Mouse (Mus musculus): ENCODE data around the gene Plekhb2. TPM values are rescaled to one million over a fixed set of nuclear protein-coding genes. Genes with fewer than 3 reads are reported as not detected.

Gene Plekhb2
- 100 to 1,000 TPM; 110 to 128 TPM for total RNA-seq (2021)
- long read RNA-seq, experiment 1, transcript Plekhb2-201 (8 exons, 3,279 nt), result major isoform, 84 of 98 reads
- long read RNA-seq, experiment 1, partial matches to known transcripts, result 10 of 98 reads
- long read RNA-seq, experiment 1, other reads (novel, unspliced or antisense), result 4 of 98 reads
- long read RNA-seq, experiment 2, transcript Plekhb2-201 (8 exons, 3,279 nt), result major isoform, 198 of 225 reads
- long read RNA-seq, experiment 2, partial matches to known transcripts, result 5 of 225 reads
- long read RNA-seq, experiment 2, other reads (novel, unspliced or antisense), result 22 of 225 reads

DNA sequence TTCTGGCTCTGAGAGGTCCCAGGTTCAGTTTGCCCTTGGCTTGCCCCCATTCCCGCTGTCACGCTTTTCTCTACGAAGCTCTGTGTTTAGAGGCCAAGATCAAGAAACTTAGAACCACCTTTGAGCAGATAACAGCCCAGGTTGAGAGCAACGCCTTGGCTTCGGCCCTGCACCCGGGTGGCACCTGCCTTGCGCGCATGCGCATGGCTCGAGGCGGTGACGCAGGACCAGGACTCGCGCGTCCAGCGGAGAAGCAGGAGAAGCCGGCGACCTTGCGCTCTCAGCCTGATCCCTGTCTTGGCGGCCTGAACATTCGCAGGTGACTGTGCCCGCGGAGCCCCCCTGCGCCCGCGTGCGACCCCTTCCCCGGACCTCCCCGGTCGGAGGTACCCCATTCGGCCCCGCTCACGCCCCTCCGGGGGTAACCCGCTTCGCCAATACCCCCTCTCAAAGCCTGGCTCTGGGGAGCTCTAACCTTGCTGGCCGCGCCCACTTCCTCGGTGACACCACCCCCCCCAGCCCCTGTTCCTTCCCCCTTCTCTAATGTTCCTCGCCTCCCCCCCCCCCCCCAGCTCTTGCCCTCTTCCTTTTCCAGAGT, at the start of gene Plekhb2:
Plekhb2 (plus strand) TSS at position 232 of the 598 bp plus-strand sequence.
- DNase-seq (ENCODE audit: low spot score in 2 of 2), result peak; percentile 75 to 80

DNA sequence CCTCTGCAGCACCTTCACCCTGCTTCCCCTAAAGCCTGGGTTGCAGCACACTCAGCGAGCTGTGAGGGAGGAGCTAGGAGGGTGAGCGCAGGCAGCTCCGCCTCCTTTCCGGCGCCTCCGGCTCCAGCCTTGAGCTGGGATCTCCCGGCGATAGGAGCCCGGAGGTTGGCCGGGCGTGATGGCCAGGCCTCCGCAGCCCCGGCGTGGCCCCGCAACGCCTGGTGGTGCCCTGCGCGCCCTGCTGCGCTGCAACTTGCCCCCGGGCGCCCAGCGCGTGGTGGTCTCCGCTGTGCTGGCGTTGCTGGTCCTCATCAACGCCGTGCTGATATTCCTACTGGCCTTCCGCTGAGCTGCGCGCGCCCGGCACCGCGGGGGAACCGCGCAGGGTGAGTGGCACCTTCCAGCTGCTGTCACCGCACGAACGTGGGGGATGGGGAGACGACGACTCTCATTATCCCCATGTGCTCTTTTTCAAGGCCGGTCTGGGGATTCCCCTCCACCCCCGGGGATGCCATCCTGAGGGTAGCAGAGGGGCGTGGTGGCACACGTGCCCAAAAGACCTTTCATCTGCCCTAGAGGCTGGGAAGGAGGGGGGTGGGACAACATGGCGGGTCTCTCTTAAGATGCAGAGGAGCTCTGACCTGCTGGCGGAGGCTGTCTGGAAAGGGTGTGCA, 48.0 kb upstream of the Plekhb2 start:
- DNase-seq (ENCODE audit: low spot score in 2 of 2), result peak; percentile 46 to 53

DNA sequence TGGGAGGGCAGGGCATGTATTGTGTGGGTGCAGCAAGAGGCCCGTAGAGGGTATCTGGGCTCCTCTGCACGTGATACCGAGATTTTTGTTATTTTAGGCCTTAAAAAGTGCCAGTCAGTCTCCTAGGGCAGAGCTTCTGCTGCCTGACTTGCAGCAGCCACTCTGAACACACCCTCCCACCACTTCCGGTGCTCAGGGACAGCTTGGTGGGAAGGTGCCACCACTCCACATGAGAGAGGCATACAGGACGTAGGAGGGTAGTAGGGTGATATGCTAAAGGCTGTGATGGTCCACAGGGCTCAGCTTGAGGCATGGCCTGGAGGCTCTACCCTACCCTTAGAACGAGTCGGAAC, 47.5 kb upstream of the Plekhb2 start:
- no peak for DNase-seq (ENCODE audit: low spot score in 2 of 2)

DNA sequence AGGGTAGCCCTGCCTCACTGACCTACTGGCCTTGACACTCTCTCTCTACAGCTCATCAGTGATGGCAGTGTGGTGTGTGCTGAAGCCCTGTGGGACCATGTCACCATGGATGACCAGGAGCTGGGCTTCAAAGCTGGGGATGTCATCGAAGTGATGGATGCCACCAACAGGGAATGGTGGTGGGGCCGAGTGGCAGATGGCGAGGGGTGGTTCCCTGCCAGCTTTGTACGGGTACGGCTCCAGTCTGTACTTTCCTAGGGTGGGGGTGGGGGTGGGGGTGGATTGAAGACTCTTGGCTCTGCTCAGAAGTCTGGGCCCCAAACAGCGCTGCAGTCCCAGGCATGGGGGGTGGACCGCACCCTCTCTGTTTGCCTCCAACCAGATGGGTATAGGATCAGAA, 44.9 kb upstream of the Plekhb2 start:
- no peak for DNase-seq (ENCODE audit: low spot score in 2 of 2)

DNA sequence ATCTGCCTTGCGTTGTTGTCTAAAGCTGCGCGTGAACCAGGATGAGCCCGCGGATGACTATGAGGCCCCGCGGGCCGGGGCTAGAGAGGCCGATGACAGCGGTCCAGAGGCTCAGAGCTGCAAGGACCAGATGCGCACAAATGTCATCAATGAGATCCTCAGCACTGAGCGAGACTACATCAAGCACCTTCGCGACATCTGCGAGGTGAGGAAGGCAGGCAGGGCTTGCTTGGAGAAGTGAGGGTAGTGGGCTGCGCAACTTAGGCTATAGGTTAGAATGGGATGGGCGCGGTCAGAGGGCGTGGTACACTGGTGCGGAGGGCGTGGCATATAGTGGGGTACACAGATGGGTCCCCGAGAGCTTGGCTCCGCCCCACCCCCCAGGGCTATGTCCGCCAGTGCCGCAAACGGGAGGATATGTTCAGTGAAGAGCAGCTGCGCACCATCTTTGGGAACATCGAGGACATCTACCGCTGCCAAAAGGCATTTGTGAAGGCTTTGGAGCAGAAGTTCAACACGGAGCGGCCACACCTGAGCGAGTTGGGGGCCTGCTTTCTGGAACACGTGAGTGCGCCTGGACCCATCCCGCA, 43.8 kb upstream of the Plekhb2 start:
- no peak for DNase-seq (ENCODE audit: low spot score in 2 of 2)

DNA sequence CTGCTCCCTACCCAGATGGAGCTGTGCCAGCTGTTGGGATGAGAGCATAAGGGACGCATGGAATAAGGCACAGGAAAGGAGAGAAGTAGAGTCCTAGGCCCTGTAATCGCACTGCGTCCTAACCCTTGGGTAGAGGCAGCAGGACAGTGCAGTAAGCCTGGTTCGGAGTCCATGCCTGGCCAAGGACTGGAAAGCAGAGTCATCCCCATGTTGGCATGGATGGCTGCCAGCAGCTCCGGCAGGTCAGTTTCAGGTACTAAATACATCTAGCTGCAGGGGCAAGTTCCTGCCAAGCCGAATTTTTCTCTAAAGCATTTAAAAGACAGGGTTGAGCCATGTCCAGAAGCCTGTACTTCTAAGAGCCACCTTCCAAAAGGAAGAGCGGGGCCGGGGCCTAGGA, 41.3 kb upstream of the Plekhb2 start:
- no peak for DNase-seq (ENCODE audit: low spot score in 2 of 2)

DNA sequence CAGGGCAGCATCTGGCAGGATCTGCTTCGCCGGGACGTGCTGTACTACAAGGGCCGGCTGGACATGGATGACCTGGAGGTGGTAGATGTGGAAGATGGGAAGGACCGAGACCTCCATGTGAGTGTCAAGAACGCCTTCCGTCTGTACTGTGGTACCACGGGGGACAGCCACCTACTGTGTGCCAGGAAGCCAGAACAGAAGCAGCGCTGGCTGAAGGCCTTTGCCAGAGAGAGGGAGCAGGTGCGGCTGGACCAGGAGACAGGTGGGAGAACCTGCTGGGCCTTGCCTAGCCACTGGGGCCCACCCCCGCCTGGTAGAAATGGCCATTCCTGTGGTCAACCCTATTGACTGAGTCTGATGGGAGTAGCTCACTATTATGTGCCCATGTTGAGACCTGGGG, 39.5 kb upstream of the Plekhb2 start:
- DNase-seq (ENCODE audit: low spot score in 2 of 2), result no peak

DNA sequence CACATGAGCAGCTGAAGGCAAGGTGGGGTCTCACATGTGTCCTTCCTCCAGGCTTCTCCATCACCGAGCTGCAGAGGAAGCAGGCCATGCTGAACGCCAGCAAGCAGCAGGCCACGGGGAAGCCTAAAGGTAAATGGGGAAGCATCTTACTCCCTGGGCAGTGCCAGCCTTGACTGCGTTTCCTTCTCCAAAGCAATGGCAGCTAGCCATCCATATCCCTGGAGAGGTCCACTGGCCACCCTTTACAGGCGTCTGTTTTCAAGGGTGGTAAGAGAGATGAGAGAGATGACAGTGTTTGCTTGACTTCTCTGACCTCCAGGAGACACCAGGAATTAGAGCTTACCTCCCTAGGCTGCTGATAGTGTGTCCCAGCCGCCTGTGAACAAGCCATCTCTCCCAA, 38.7 kb upstream of the Plekhb2 start:
- DNase-seq (ENCODE audit: low spot score in 2 of 2), result no peak

DNA sequence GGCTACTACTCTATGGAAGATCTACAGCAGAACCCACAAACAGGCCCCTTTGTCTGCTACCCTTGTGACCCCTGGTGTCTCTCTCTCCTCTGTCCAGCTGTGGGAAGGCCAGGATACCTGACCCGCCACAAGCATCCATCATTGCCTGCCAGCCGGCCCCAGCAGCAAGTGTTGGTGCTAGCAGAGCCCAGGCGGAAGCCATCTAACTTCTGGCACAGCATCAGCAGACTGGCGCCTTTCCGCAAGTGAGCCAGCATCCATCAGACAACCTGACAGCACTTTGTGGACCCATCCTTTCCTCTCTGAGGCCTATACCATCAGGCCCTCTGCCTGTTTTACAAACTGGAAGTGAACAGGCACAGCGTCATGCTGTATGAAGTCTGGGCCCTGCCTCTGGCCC, 38.2 kb upstream of the Plekhb2 start:
- no peak for DNase-seq (ENCODE audit: low spot score in 2 of 2)

DNA sequence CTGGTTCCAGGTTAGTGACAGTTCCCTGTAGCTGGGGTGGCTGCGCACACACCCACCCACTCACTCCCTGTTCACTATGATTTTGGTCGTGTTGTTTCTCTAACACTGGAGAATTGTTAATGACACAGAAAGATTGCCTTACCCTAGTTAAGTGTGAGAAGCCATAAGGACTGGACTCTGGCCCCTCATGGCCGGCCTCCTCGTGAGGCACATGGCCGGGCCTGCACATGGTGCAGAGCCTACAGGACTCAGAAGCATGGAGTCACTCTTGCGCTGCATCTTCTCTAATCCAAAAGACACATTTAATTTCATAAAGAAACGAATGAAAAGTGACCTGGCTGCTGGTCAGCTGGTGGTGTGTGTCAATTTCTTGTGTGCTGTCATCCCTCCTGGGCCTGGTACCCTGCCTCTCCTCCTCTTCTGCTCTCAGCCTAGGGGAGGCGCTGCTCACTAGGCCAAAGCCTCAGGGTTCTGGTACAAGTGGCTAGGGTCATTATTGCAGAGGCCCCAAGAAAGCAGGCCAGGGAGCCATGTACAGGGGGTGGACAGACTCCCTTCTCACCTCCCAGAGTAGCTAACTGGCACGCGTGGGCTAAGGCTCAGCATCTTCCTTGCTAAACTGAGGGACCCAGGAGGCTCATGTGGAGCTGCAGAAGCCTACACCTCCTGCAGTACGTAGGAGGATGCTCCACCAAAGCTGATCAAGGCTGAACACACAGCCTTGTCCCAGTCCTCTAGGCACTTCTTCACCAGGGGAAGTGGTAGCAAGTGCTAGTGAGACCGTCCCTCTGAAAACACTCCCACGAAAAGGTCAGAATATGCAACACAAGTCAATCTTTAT, 37.1 kb upstream of the Plekhb2 start:
- DNase-seq (ENCODE audit: low spot score in 2 of 2), result no peak

DNA sequence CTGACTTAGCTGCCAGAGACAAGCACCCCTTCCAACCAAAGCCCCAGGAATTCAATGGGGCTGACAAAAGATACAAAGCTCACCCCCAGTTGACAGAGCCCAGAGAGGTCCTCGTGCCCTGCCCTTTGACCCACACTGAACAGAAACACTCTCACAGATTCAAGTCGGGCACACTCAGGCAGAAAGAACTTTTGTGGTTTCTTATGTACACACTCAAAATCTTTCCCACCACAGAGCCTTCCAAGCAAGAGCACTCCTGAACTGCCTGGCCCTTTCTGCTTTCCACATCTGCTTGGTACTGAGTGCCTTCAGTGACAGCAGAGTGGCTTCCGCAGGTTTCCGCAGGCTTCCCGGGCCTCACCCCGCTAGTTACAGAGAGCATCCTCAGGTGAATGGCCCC, 33.9 kb upstream of the Plekhb2 start:
- no peak for DNase-seq (ENCODE audit: low spot score in 2 of 2)

DNA sequence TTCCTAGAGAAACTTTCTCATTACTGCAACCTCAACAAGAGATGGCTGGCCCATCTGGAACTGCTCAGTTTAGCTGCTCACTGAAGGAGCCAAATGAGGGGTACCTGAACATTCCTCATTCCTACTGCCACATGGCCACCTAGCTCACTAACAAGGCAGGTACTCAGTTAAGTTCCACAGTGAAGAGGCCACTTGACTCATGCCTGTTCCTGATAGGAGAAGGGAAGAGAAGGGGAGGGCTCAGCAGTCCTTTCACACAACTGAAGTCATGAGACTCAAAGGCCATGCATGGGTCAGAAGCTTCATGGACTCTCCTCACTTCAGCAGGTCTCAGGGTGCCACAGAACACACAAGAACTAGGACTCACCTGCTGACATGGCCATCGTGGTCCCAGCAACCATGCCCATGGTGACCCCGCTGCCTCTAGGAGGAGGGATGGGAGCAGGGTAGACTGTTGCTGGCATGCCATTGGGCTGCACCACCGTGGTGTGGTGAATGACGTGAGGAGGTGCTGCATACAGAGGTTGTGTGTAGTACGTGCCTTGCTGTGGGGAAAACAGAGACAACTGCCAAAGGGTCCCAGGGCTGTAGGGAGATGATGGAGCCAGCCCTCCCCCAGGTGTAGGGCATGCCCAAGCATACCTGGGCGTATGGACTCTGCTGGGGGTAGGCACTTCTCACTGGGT, 30.4 kb upstream of the Plekhb2 start:
- no peak for DNase-seq (ENCODE audit: low spot score in 2 of 2)

DNA sequence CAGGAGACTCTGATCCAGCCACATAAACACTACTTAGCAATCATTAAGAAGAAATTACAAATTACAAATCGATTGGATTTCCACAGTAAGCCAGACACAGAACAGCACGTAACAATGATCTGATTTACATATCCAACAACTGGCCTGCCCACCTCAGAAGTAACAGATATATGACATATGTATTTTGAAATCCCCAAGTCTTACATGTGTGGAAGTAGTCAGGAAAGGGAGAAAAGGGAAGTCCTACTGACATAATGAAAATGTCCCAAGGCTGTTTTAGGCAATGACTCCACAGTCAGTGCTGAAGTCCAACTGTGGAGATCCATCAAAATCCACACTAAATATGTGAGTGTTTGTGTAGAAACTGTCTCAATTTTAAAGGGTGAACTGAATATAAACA, 28.4 kb upstream of the Plekhb2 start:
- no peak for DNase-seq (ENCODE audit: low spot score in 2 of 2)

DNA sequence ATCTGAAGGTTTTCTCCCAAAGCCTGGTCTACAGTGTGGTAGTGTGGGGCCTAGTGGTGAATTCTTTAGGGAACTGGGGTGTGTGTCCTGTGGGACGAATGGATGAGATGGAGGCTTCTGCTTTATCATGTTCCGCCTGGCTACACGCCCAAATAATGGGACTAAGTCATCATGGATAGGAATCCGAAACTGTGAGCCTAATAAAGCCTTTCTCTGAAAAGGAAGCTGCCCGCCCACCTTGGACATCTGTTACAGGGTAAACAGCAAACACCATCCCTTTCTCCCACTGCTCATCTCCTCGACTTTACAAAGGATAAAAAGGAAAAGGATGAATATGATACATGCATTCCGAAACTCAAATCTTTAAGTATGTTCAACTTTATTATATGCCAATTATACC, 27.8 kb upstream of the Plekhb2 start:
- no peak for DNase-seq (ENCODE audit: low spot score in 2 of 2)

DNA sequence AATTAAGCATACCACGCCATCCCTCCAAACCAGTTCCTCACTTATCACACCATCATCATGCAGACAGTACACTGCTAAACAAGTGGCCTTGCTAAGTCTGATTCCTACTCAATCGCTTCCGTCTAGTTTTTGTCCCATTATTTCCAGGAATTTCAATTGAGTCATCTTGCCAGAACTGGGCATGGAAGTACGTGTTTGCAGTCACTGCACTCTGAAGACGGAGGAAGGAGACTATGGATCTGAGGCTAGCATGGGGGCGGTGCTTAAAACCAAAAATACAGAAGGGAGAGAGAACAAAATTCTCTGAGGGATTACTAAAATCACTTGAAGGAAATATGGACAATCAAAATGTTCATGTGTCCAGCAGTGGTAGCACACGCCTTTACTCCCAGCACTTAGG, 27.0 kb upstream of the Plekhb2 start:
- DNase-seq (ENCODE audit: low spot score in 2 of 2), result no peak

DNA sequence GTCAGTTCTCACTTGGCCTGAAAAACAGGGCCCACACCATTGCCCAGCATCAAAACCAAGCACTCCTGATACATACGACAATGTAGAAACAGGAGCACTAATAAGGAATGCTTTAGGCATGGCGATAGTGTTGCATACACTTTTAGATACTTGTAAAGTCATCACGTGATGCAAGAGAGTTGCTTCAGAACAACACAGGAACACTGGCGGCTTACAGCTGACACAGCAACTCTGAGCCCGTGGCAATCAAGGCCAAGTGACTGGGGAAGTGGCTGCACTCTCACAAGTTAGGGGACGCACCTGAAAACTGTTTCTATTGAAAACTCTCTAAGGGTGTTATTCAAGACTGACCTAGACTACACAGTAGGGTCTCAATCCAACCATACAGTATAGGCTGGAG, 26.4 kb upstream of the Plekhb2 start:
- DNase-seq (ENCODE audit: low spot score in 2 of 2), result no peak

DNA sequence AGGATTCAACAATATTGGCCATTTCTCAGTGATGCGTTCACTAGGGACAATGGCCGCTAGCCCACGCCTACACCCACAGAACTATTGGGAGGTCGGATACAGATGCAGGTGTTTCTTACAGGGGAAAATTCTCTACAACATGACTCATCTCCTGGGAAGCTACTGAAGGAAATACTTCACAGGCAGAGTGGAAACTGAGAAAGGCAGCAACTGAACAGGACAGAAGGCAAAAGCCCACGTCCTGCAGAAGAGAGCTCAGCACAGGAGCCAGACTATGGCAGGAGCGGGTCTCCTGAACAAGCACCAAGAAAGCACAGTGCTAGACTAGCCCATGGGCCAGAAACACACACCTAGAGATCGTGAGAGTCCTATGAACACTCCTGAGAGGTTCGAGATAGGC, 25.6 kb upstream of the Plekhb2 start:
- DNase-seq (ENCODE audit: low spot score in 2 of 2), result no peak

DNA sequence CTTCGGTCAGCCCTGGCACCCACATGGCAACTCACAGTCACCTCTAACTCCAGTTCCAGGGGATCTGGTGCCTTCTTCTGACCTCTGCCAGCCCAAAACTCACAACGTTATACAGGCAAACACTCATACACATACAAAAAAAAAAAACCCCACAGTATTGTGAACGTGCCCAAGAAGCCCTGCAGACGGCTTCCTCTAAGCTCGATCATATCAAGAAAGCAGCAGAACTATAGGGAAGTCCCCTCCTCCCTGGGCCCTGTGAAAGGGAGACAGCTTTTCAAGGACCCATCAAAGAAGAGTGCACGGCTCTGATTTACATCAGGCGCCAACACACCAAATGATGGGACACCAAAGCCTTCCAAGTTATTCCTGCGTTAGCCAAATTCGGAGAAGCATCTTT, 23.9 kb upstream of the Plekhb2 start:
- no peak for DNase-seq (ENCODE audit: low spot score in 2 of 2)

DNA sequence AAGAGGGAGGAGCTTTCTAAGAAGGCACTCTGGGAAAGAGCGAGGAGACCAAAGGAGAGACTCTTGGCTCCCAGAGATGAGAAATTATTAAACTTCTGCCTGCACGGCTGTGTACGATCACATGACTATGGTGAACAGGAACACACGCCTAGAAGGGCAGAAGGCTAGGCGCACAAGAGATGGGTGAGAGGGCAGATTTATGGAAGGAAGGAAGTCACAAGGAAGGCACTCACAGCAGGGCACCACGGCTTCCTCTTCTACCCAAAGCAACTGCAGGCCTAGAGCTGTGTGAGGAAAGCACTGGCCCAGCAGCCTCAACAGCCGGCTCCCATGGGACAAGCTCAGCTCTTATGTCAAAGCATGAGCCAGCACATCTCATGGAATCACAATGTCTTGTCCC, 21.9 kb upstream of the Plekhb2 start:
- DNase-seq (ENCODE audit: low spot score in 2 of 2), result no peak

DNA sequence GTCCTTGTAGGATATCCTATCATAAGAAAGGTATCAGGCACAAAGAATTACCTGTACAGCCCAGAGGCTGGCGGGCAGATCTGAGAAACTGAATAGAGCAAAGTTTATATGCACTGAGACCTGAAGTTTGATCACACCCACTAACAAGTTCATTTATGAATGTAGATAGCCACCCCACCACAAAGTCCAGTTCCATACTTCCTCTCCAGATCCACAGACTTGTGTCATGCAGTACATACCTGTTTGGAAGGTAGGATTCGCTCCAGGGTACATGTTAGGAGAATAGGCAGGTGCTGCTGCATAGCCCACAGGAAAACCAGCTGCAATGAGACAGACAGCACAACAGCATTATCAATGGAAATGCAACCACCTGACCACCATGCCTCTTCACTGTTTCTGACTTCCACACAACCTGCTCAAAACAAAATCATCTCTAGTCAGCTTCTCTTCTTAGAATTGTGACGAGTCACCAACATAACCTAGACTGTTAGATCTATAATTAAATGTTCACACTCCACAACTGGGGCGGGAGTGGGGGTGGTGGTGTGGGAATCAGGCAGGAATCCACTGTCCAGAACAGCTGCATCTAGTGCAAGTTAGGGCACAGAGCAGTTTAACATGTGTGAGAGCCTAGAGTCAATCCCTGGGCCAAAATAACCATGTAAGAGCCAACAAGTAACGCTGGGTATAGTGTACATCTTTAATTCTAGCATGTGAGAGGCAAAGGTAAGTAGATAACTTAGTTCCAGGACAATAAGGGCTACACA, 21.1 kb upstream of the Plekhb2 start:
- no peak for DNase-seq (ENCODE audit: low spot score in 2 of 2)

Data from adrenal gland, postnatal 4 days (tissue).